Mouse (Mus musculus) frontal cortex, adult (tissue): ENCODE measurements around the gene Pou5f2.
A peak's percentile ranks its signal among the peaks of the same experiment; 100 is the strongest.

Experiments
- ATAC-seq: cut with Nextera tagmentation; 2 replicates; pipeline ENCODE4 v1.9.2; 2017; ENCODE audit warnings: mild to moderate bottlenecking, moderate library complexity, mixed read lengths; ENCODE audit not compliant: low TSS enrichment

The Pou5f2 gene

GRCm38 (mm10) chr13:78024683-78025294, at the start of gene Pou5f2:
Pou5f2 (plus strand) TSS chr13:78024902.
- ATAC-seq, result no peak

DNA sequence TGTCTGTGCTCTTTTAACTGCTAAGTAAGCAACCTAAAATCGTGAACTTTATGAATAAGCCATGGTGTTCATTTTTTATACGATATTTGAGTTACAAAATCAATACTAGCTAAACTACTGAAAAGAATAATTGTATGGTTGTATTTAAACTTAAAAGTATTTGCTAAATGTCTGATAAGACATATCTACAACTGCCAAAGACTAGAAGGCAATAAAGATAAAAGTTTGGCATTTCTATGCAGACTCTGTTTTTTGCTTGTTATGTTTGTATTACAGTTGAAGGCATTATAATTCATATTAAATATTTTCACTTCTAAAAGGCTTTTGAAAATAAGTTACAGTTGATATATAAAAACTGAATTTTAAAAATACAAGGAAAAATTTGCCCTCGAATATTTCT, 48.5 kb upstream of the Pou5f2 start:
- no peak for ATAC-seq

- no peak for ATAC-seq
Measured at GRCm38 (mm10) chr13:77977121-77977520, 47.6 kb upstream of the Pou5f2 start.

- ATAC-seq, result peak; percentile 88
Measured at GRCm38 (mm10) chr13:77982105-77982851, 42.4 kb upstream of the Pou5f2 start.

DNA sequence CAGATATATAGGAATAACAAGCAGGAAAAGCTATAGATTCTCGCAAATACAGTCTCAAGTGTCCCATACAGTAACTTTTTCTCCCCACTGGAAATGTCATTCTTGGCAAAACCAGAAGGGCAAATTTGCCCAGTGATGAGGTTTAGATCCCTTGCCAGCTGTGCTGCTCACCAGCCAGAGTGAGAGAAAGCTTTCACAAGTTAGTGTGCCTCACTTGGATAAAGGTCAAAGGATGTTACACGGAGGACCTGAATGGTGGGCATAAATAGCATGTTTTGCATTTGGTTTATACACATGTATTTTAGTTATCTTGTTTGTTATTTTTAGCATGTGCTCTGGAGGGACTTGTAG, 41.9 kb upstream of the Pou5f2 start:
- no peak for ATAC-seq

DNA sequence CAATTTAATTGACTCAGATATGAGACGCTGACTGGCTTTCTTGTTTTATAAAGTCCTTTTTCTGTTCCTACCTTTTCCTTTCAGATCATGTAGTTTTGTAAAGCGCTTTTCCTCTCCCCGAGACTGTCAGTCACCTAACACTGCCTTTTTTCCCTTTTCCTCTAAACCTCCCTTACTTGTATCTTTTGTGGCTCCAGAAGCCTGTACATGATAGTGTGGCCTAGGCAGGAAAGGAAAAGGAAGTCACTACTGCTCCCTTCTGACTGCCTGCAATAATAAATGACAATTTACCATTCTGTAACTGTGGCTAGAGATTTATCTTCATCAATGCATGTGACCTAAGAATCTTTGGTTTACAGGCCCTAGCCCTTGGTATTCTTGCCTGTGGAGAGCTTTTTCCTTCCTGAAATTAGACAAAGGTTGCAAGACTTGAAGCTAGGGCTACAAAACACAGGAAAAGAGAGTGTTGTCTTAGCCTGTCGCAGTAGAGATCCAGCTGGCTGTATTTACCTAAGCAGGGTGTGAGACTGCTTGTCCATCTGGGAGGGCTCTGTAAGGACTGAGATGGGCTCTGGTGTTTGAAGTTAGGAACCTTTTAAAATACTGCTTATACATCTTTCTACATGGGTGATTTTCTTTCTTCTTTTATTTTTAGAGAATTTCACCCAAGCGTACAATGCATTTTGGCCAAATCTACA, 33.4 kb upstream of the Pou5f2 start:
- no peak for ATAC-seq

DNA sequence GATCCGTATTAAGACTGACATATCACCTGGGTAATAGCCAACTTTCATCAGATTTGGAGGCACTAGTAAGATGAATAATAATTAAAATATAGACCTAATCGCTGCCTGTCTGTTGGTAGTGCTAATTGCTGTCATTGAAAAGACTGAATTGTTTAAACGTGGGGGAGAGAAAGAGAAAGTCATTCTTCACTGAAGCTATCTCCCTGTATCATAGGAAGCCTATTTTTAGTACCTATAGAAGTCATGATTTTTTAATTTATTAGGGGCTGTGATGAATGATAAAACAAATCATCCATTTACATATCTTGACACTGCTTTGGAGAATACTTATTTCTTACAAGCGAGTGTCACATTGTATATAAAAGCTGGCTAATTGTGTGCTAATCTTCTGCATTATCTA, 20.1 kb upstream of the Pou5f2 start:
- ATAC-seq, result no peak

GRCm38 (mm10) chr13:78005344-78005743, 19.4 kb upstream of the Pou5f2 start:
- no peak for ATAC-seq

- ATAC-seq, result no peak
Measured at GRCm38 (mm10) chr13:78010176-78010575, 14.5 kb upstream of the Pou5f2 start.

- no peak for ATAC-seq
Measured at GRCm38 (mm10) chr13:78032821-78033220, 8.1 kb downstream of the Pou5f2 start.

DNA sequence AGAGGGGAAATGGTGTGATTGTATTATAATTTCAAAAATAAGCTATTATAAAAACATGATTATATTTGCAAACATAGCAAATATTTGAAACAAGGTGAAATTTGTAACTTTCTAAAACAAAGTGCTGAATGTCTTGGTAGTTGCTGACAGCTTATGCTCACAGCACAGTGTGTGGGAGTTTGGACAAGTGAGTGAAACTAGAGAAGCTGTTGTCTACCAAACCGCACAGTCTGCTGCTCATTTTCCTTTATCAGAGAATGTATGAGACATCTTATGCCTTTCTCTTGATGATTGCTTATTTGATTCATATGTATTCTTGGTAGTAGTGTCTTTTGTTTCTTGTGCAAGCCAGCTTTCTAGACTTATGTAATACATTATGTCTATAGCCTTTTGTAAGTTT, 12.5 kb downstream of the Pou5f2 start:
- ATAC-seq, result peak; percentile 96

- ATAC-seq, result peak; percentile 91
Measured at GRCm38 (mm10) chr13:78043203-78043602, 18.5 kb downstream of the Pou5f2 start.

DNA sequence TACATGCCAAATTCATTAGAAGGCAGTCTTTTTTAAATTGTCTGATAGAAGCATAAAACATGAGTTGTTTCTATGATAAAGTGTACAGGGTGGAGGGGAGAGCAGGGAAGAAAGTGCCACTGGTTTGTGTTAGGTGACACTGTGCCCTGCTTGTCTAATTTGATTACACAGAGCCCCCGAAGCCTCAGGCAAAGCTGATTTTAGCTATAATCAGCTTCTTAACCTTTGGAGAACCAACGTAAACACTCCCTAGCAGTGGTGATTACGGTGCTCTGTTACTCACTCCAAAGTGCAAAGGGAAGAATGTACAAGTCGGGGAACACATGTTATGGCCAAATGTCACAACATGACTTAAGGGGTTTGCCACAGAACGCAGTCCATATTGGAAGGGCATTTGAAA, 20.4 kb downstream of the Pou5f2 start:
- no peak for ATAC-seq
